In the genomic region with DNA sequence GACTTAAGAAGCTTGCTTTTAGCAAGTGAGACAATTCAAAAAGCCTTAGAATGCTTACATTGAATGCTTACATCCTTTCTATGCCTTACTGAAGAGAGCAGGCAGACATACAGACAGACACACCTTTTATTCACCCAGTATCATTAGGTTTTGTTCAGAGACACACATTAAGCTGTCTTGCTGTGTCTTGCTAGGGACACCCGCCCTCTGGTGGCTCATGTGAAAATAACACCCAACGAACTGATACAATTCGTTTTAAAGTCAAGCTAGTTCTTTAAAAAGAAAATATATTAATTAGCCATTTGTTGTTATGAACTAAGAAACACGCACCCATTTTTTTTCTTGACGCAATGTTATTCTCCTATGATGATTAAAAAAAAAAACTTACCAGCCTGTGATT, we compare ENCODE assay signal across 8 mouse cellular contexts.
A peak's percentile ranks its signal among the peaks of the same experiment; 100 is the strongest.
DNase-seq lines count a peak whose midpoint lies in the region; ATAC-seq and TF ChIP-seq lines count a peak whose summit lies in the region.

No protein-coding gene starts in this region.

- no peaks in the 10 kb centered on the region for H3K36me3 ChIP-seq in heart, embryonic 11.5 days (ENCODE audit: control insufficient read depth, insufficient read depth, low read length)

- no peak overlapping the region for H3K4me2 ChIP-seq in heart, embryonic 11.5 days

- no peak overlapping the region for H3K27ac ChIP-seq in heart, embryonic 11.5 days (ENCODE audit: low read depth, low read length)
- H3K27ac ChIP-seq in layer of hippocampus, adult 2 months, result no peak overlapping the region

- intact Hi-C loops in heart, postnatal 14 days (cut with DNase I), result loop anchor here (1.0 kb wide), 1 partner anchor 315 kb away; no protein-coding TSS in a partner anchor

- TF ChIP-seq CTCF in layer of hippocampus, adult 2 months (conservative IDR thresholded peaks at IDR 0.05), result peak; percentile 97

- 22% methylated on average over 5 of the region's 5 CpGs for WGBS in heart, embryonic 11.5 days (ENCODE audit: insufficient replicate concordance)

- DNase-seq in heart, adult 18-20 months, result peak; percentile 37 to 80
- DNase-seq in adrenal gland, postnatal 10 days, result peak; percentile 86
- peak; percentile 77 for DNase-seq in embryo, embryonic 11 days
- peak; percentile 71 to 76 for DNase-seq in heart, postnatal 14 days
- peak; percentile 82 to 90 for DNase-seq in layer of hippocampus, adult 2 months (ENCODE audit: low spot score in 2 of 2)
- DNase-seq in lung, postnatal 25 days (ENCODE audit: low spot score), result peak; percentile 56
- peak; percentile 92 to 93 for DNase-seq in right cerebral cortex, adult 2 months (ENCODE audit: low spot score in 2 of 2)

- H3K4me1 ChIP-seq in heart, embryonic 11.5 days (ENCODE audit: control insufficient read depth, insufficient read depth, low read length), result peaks cover 12% of the 10 kb centered on the region; the same call in 1 of the 2 replicates

- ATAC-seq in heart, embryonic 11.5 days (replicated peaks; ENCODE audit: insufficient number of reproducible peaks, low FRiP score, low TSS enrichment), result no peak

- no peak overlapping the region for H3K9ac ChIP-seq in heart, embryonic 11.5 days (ENCODE audit: low read depth, low read length)

- no peak overlapping the region for H3K4me3 ChIP-seq in heart, embryonic 11.5 days (ENCODE audit: low read depth, low read length)
- H3K4me3 ChIP-seq in layer of hippocampus, adult 2 months, result peak overlapping the region; percentile 60

- H3K9me3 ChIP-seq in heart, embryonic 11.5 days (replicated peaks; ENCODE audit: control insufficient read depth, low read length), result no peaks in the 10 kb centered on the region

- peaks cover 2% of the 10 kb centered on the region; the same call in 1 of the 2 replicates for H3K27me3 ChIP-seq in heart, embryonic 11.5 days (ENCODE audit: control insufficient read depth, insufficient read depth, low read length)
